Mouse (Mus musculus): Measurements from ENCODE around the gene Itga7. TPM values are rescaled to one million over a fixed set of nuclear protein-coding genes. Genes with fewer than 3 reads are reported as not detected.
A peak's percentile ranks its signal among the peaks of the same experiment; 100 is the strongest.

Gene Itga7
- polyA plus RNA-seq, 1 experiment from 2014 or later, result 15.5 TPM

- H3K27ac ChIP-seq (replicated peaks), result peak overlapping the region; percentile 96
- no peaks in the 10 kb centered on the region for H3K9me3 ChIP-seq
These were observed 10.5 kb upstream of the Itga7 start for GRCm38 (mm10) chr10:128923013-128923691.

GRCm38 (mm10) chr10:128923935-128924334 lies 9.7 kb upstream of the Itga7 start, which contains the start of gene Bloc1s1:
Bloc1s1 (minus strand) TSS chr10:128924035.
- 57% methylated on average over 9 of the region's 9 CpGs for WGBS
- peak within 1 kb of the TSS; percentile 80 for H3K4me2 ChIP-seq
- no peaks in the 10 kb centered on the region for H3K9me3 ChIP-seq
- H3K27ac ChIP-seq (replicated peaks), result peak within 1 kb of the TSS; percentile 96
- H3K36me3 ChIP-seq, result 0 out of 2 replicates have a peak, but pooled peaks cover 3% of the 10 kb centered on the region
- H3K4me3 ChIP-seq, result peak within 1 kb of the TSS; percentile 86
- ATAC-seq (ENCODE audit: low read depth), result no peak
- H3K4me1 ChIP-seq (replicated peaks), result peaks cover 51% of the 10 kb centered on the region
- peaks cover 21% of the 10 kb centered on the region for H3K27me3 ChIP-seq
- H3K9ac ChIP-seq, result peak within 1 kb of the TSS; percentile 89

More at GRCm38 (mm10) chr10:128923013-128923691, 10.5 kb upstream of the Itga7 start:
- Histone ChIP-seq H3K4me1 (replicated peaks) (peaks cover 57% of the 10 kb centered on the region), H3K4me3 (peak overlapping the region; percentile 86), H3K27me3 (peaks cover 13% of the 10 kb centered on the region), H3K4me2 (peak overlapping the region; percentile 80), H3K36me3 (peaks cover 6% of the 10 kb centered on the region; the same call in 1 of the 2 replicates), H3K9ac (peak overlapping the region; percentile 89)
- peak; percentile 96 for ATAC-seq (ENCODE audit: low read depth)
- under 1% methylated on average over 42 of the region's 42 CpGs for WGBS

- H3K4me2 ChIP-seq, result no peak overlapping the region
- ATAC-seq (ENCODE audit: low read depth), result no peak
- H3K4me3 ChIP-seq, result no peak overlapping the region
- peaks cover 15% of the 10 kb centered on the region for H3K4me1 ChIP-seq (replicated peaks)
- no peak overlapping the region for H3K27ac ChIP-seq (replicated peaks)
- WGBS, result 31% methylated on average over 4 of the region's 4 CpGs
- no peaks in the 10 kb centered on the region for H3K9me3 ChIP-seq
- H3K9ac ChIP-seq, result peak overlapping the region; percentile 14; the same call in 1 of the 2 replicates
- H3K27me3 ChIP-seq, result peaks cover 59% of the 10 kb centered on the region
- no peaks in the 10 kb centered on the region for H3K36me3 ChIP-seq
These were observed 5.3 kb upstream of the Itga7 start for GRCm38 (mm10) chr10:128928356-128928755.

GRCm38 (mm10) chr10:128929638-128930378 lies 3.8 kb upstream of the Itga7 start:
- Histone ChIP-seq H3K4me2 (no peak overlapping the region), H3K9me3 (no peaks in the 10 kb centered on the region), H3K9ac (no peak overlapping the region), H3K36me3 (no peaks in the 10 kb centered on the region), H3K27ac (replicated peaks) (no peak overlapping the region), H3K27me3 (peaks cover 73% of the 10 kb centered on the region), H3K4me1 (replicated peaks) (peaks cover 21% of the 10 kb centered on the region), H3K4me3 (no peak overlapping the region)
- no peak for ATAC-seq (ENCODE audit: low read depth)
- WGBS, result 61% methylated on average over 7 of the region's 7 CpGs

- Histone ChIP-seq H3K4me2 (no peak overlapping the region), H3K4me1 (replicated peaks) (peaks cover 21% of the 10 kb centered on the region), H3K4me3 (no peak overlapping the region), H3K27me3 (peaks cover 90% of the 10 kb centered on the region), H3K36me3 (no peaks in the 10 kb centered on the region), H3K9me3 (no peaks in the 10 kb centered on the region), H3K27ac (replicated peaks) (no peak overlapping the region), H3K9ac (no peak overlapping the region)
- ATAC-seq (ENCODE audit: low read depth), result no peak
- 82% methylated on average over 2 of the region's 2 CpGs for WGBS
These were observed 2.2 kb upstream of the Itga7 start for GRCm38 (mm10) chr10:128931441-128931840.

GRCm38 (mm10) chr10:128933976-128934721 lies 531 bp downstream of the Itga7 start:
- WGBS, result 4% methylated on average over 21 of the region's 21 CpGs

GRCm38 (mm10) chr10:128934997-128935787 lies 1.6 kb downstream of the Itga7 start:
- no peak for ATAC-seq (ENCODE audit: low read depth)
- Histone ChIP-seq H3K27me3 (peaks cover 65% of the 10 kb centered on the region), H3K27ac (replicated peaks) (no peak overlapping the region; the same call in 1 of the 2 replicates), H3K9ac (peak overlapping the region; percentile 56; the same call in 1 of the 2 replicates), H3K9me3 (no peaks in the 10 kb centered on the region), H3K4me3 (peak overlapping the region; percentile 43; the same call in 1 of the 2 replicates), H3K36me3 (no peaks in the 10 kb centered on the region), H3K4me2 (peak overlapping the region; percentile 65), H3K4me1 (replicated peaks) (peaks cover 17% of the 10 kb centered on the region)
- WGBS, result 68% methylated on average over 7 of the region's 7 CpGs

More at GRCm38 (mm10) chr10:128933976-128934721, 531 bp downstream of the Itga7 start:
- peak overlapping the region; percentile 56 for H3K9ac ChIP-seq
- peaks cover 74% of the 10 kb centered on the region for H3K27me3 ChIP-seq
- ATAC-seq (ENCODE audit: low read depth), result 0 out of 2 replicates have a peak, but pooled peaks have one; percentile 21
- peak overlapping the region; percentile 65 for H3K4me2 ChIP-seq
- peak overlapping the region; percentile 43 for H3K4me3 ChIP-seq
- peaks cover 17% of the 10 kb centered on the region for H3K4me1 ChIP-seq (replicated peaks)
- no peaks in the 10 kb centered on the region for H3K36me3 ChIP-seq
- H3K27ac ChIP-seq (replicated peaks), result peak overlapping the region; percentile 52
- no peaks in the 10 kb centered on the region for H3K9me3 ChIP-seq

GRCm38 (mm10) chr10:128935826-128936440 lies 2.3 kb downstream of the Itga7 start:
- H3K9ac ChIP-seq, result peak overlapping the region; percentile 22; the same call in 1 of the 2 replicates
- no peak for ATAC-seq (ENCODE audit: low read depth)
- peaks cover 17% of the 10 kb centered on the region for H3K4me1 ChIP-seq (replicated peaks)
- WGBS, result 67% methylated on average over 8 of the region's 8 CpGs
- H3K4me2 ChIP-seq, result peak overlapping the region; percentile 65
- H3K9me3 ChIP-seq, result no peaks in the 10 kb centered on the region
- peaks cover 62% of the 10 kb centered on the region for H3K27me3 ChIP-seq
- peak overlapping the region; percentile 43; the same call in 1 of the 2 replicates for H3K4me3 ChIP-seq
- H3K36me3 ChIP-seq, result no peaks in the 10 kb centered on the region
- no peak overlapping the region for H3K27ac ChIP-seq (replicated peaks)

- WGBS, result 74% methylated on average over 12 of the region's 12 CpGs
- Histone ChIP-seq H3K9me3 (no peaks in the 10 kb centered on the region), H3K36me3 (no peaks in the 10 kb centered on the region), H3K27ac (replicated peaks) (no peak overlapping the region), H3K4me1 (replicated peaks) (peaks cover 17% of the 10 kb centered on the region), H3K4me3 (no peak overlapping the region), H3K27me3 (peaks cover 43% of the 10 kb centered on the region), H3K4me2 (no peak overlapping the region), H3K9ac (no peak overlapping the region)
- ATAC-seq (ENCODE audit: low read depth), result no peak
These were observed 4.3 kb downstream of the Itga7 start for GRCm38 (mm10) chr10:128937756-128938390.

- no peaks in the 10 kb centered on the region for H3K36me3 ChIP-seq
- H3K4me2 ChIP-seq, result no peak overlapping the region
- H3K4me1 ChIP-seq (replicated peaks), result peaks cover 13% of the 10 kb centered on the region
- no peak overlapping the region for H3K27ac ChIP-seq (replicated peaks)
- H3K9me3 ChIP-seq, result no peaks in the 10 kb centered on the region
- WGBS, result 85% methylated on average over 9 of the region's 9 CpGs
- no peak overlapping the region for H3K9ac ChIP-seq
- no peak for ATAC-seq (ENCODE audit: low read depth)
- no peak overlapping the region for H3K4me3 ChIP-seq
- H3K27me3 ChIP-seq, result peaks cover 37% of the 10 kb centered on the region
These were observed 4.8 kb downstream of the Itga7 start for GRCm38 (mm10) chr10:128938457-128938856.
